Mouse (Mus musculus): Measurements from ENCODE around the gene Slc9a1.

Slc9a1 gene

DNA sequence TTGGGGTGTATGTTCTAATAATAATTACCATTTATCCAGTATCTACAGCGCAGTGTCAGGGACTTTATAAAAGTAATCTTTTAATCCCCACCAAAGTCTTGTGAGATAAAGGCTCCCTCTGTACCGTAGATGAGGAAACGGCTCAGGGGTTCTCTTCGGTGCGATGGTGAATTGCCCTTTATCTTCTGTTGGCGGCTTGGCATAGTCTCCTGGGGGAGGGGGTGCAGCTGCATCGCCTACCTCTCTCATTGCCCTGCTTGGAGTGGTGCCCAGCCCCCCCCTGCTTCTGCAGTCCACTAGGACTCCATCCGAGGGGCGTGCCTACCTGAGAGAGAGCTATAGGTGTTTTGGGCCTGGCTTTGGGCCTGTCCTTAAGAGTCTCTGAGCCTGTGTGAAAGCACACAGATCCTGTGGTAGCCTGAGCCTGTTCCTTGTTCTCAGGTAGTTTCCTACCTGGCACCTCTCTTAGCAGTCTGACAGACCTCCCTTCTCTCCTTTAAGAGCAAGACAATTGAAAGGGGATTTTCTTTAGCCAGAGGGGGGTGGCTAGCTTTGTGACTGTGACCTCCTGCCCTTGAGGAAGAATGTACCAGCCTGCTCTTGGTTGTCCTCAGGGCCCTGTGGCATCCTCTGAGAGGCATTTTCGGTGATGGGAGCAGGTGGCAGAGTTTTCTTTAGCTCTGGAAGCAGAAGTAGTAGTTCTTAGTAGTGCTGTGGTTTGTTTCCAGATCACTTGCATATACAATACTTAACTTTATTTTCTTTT, 6.5 kb downstream of the Slc9a1 start:
- no peak for DNase-seq

DNA sequence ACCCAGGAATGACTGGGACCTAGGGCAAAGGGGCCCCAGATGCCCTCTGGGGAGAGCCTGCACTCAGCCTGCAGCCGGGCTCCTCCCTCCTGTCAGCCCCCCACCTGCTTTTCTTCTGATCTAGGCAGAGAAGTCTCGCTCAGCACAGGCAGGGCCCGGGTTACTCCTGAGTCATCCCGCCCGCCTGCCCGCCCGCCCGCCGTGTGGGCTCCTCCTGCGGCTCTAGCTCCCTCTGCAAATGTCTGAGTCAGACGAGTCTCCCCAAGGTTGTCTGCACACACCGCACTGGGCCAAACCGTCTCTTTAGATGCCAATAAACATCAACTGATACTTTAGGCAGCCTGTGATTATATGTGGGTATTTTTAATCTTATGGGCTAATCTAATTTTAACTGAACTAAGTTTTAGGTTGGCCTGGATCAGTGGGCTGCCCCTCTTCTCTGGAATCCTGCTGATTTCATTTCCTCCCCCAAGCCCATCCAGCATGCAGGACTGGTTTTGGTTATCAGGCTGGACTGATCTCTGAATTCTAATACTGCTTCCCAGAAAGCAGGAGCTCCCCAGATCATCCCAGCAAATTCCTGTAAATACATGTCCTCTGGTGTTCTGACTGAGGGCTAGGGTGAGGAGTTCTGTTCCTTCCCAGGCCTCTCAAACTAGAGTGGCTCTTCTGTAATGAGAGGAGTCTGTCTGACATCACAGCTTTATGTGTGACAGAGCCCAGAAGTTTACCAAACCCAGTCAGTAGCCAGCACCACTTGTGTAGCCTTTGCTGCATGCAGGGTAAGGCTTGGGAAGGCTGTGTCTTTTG, 8.9 kb downstream of the Slc9a1 start:
- no peak for DNase-seq

DNA sequence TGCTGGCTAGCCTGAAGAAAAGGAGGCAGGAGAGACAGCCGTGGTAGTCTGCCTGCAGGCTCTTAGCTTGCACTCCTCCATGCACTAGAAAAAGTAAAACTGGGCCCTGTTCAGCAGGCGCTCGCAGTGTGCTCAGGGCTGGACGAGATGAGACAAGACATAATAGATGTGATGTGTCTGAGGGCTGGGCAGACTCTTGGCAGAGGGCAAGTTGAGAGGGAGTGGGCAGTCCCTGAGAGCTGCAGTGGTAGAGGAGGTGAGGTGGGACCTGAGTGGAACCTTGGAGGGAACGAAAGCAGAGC, 9.5 kb downstream of the Slc9a1 start:
- no peak for DNase-seq

DNA sequence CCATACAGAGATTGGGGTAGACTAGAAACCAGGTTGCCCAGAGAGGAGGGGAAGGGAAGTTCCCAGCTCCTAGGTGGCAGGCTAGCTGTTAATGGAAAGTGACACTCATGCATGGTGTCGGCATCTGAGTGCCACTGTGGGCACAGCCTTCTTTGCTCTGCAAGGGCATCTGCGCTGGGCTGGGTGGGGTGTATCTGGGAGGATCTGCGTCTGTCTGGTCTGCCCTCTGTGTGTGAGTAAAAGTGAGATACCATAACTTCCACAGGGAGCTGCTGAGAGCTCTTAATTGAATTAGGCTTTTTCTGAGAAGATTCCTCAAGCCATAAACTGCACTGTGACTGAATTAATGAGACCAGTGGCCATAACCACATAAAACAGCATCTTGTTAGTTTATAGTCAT, 10.4 kb downstream of the Slc9a1 start:
- DNase-seq, result no peak

DNA sequence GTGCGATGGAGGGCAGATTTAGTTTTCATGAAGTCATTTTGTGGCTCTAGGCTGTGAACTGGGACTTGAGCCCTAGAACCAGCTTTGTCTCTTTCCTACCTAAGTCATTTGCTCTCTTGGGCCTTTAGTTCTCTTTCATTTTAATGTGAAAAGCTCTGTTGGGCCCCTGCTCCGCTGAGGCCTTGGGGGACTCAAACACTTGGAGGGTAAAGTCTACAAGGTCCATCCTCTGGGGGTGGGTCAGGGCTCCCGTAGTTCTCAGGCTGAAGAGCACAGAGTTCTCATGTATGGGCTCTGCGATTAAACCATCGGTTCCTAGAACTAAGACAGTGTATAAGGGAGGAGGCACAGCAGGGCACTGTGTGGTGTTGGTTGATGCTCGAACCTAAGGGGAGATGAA, 11.0 kb downstream of the Slc9a1 start:
- DNase-seq, result no peak

DNA sequence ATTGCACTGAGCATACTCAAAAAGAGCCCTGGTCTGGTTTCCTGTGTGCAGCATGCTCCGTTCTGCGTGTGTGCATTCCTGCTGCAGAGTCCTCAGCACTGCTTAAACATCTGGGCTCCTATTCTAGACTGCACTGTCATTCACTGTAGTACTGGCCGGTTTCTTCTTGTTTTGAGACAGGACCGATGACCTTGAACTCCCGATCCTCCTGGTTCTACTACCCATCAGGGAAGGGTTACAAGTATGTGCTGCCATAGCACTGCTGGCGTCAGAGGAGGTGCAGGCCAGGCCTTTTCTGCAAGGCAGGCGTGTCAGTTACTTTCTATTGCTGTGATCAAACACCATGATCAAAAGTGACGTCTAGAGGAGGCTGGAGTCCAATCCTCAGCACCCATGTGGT, 11.6 kb downstream of the Slc9a1 start:
- no peak for DNase-seq

DNA sequence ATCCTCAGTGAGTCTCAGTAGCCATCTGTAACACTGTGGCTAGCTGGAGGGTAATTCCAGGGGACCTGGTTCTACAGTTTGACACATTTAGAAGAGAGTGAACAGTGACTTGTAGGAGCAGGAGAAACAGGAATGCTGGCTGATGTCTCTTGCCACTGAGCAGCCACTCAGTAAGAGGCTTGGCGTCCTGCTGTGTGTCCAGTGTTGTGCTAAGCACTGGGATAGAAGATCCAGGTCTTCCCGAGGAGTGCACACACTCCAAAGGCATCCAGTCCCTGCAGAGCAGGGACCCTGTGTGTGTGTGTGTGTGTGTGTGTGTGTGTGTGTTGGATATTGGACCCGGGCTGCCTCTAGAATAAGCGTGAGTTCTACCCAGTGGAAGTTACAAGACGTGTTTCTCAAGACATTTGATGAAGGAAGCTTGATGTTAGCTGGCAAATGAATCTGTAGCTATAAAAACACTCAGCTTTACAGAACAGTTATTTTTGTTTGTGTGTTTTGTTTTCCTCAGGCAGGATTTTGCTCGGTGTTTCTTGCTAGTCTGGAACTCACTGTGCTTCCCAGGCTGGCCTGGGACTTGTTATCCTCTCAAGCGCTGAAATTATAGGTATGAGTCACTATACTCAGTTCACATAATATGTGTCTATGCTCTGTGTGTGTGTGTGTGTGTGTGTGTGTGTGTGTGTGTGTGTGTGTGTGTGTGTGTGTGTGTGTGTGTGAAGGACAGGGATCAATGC, 16.7 kb downstream of the Slc9a1 start:
- DNase-seq, result no peak

DNA sequence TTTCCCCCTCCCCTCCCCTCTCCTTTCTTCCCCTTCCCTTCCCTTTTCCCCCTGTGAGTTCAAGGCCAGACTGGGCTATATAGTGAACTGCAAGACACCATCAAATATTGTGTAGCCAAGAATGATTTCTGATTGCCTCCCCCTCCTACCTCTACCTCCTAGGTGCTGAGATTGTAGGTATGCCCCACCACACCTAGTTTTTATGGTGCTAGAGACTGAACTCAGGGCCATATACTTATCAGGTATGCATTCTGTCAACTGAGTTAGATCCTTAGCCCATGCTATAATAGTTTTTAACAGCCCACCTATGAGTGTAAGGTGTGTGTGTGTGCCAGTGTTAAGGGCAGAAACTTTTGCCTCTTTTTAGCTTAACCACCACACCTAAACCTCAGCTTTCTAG, 17.5 kb downstream of the Slc9a1 start:
- no peak for DNase-seq

DNA sequence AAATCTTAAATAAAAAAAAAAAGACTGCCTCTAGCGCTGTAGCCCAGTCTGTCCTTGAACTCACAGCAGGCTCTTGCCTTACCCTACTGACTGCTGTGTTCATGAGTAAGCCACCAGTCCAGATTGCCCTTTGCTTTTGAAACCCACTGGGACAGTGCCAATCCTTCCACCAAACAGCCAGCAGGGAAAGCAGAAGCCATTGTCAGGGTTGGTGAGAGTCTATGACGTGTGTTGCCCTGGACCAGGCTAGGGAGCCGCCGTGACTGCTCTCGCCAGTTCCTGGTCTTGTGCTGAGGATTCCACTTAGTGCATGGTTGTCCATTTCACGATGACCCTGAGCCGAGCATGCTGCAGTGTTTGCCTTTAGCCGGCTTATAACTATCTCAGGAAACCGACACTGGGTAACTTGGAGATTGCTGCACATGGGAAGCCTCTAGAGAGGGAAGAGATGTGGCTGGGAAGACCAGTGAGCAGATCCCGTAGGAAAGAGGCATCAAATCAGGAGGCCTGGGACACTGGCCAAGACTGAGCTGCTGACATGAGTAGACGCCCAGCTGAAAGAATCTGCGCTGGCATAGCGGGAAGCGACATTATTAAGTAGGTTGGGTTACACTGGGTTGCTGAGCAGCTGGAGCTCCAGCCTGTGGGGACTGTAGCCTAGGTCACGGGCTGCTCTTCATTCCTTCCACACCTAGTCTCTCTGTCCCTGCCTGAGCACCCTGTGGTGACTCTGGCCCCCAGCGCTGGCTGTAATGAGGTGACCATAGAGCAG, 19.5 kb downstream of the Slc9a1 start:
- no peak for DNase-seq

DNA sequence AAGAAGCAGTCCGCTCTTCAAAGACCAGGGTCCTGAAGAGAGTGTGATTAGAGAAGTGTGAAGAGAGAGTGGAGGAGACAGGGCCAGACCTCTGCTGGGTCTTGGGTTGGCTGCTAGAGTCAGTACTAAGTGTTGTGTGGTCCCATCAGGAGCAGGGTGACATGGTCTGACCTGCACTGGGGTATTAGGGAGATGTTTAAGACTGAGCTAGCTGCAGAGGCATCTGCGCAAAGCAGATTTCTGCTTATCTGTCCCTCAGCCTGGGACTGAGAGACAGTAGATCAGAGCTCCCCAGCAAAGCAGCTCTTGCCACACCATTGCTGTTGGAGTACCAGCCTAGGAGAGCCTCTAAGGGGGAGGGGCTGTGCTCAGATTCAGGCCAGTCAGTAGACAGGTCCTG, 20.5 kb downstream of the Slc9a1 start:
- DNase-seq, result no peak

DNA sequence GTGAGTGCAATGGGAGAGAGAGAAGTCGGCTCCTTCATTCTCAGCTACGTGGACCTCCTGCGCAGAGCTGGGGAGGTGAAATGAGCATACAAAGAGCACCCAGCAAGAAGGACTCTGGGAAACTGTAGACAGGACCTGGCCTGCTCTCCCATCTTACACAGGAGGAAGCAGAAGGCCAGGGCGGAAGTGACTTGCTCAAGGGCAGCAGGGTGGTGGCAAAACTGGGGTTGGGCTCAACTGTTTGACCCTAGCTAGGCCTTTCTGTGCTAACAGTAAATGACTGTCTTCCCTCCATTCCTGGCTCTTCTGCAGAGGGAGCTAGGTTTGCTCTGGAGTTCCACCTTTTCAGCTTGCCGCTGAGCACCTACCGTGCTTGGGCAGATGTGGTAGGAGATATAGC, 21.1 kb downstream of the Slc9a1 start:
- DNase-seq, result no peak

DNA sequence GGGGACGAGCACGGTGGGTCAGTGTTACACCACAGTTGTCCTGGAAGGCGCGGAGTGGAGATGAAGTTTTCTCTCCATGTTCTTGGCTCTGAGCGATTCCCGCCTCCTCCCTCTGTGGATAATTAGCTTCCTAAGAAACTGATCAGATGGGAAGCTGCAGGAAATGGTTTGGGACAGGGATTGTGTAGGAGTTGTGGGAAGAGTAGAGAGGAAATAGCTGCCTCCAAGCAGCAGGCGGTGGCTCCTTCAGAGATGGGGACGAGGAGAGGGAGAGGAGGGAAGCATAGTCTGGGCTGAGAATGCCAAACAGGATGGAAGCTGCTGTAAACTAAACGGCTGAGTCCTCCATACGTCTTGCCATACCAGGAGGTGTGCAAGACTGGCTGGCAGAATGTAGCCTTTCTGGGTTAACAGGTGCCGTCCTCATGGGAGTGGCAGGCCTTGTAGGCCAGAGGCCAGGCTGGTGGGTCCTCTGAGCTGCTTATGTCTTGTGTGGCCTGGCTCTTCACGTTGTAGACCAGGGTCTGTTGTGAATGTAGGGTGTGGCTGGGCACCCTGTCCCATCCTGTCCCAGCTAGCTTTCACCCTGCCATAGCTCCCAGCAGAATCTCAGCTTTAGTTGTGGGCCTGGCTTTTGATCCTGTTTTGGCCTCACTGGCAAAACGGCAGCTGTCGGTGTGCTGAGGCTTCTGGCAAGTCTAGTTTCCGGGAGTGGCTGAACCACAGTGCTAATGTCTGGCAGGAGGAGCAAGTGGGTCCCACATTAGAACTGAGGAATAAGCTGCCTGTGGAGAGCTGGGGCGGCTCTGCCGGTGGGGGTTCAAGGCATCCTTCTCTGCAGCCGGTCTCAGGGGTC, 21.9 kb downstream of the Slc9a1 start:
- DNase-seq, result no peak

DNA sequence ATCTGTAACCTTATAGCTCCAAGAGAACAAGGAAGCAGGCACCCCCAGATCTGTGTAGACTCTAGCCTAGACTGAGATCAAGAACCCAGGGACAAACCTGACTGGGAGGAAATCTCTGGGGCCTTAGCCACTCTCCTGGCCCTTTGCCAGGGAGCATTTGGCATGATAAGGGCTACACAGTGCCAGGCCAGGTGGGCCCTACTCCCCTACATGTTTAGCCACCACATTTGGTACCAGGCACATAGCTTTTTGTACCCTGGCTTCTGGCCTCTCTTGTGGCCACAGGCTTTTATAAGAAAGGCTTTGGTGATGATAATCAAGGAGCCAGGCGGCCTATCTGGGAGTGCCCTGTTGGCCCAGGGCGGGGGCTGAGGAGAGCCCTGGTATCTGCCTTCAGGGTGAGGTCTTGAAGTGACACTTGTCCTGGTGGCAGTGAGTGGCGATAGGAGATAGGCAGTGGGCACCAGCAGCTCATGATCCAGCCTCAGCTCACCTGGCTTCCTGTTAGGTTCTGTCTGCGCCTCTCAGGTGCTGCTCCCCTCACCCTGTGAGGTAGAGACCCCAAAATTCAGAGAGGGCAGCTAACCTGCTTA, 25.6 kb downstream of the Slc9a1 start:
- no peak for DNase-seq

DNA sequence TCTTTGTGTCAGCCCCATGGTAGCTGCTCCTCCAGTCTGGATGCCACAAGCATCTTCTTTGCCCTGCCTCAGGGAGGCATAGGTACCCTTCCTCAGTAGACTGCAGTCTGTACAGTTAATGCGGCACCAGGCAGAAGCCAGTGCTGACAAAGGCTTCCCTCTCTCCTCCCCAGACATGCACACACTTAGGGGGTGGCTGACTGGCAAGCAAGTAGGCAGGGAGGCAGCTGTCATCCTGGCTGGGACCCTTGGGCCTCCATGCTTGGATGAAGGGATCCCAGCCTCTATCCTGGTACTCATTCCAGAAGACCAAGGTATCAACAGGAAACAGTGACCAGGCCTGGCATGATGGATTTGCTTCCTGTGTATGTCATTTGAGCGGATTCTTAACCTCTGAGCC, 26.6 kb downstream of the Slc9a1 start:
- no peak for DNase-seq

DNA sequence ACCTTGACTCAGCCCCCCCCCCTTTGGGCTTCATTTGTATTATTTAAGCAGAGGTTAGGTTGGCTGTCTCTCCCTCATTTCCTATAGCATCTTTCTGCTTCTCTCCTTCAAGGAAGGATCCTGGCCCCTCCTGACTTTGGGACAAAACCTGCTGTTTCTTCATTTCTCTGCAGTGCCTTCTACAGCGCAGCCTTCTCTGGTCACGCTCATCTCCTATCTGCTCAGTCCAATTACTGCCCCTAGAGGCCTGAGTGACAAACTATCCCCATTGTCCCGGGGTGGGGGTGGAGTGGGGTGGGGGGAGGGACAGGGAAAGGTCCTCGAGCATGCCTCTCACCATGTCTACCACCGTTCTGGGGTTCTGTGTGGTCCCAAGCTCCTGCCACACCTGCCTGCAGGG, 27.8 kb downstream of the Slc9a1 start:
- no peak for DNase-seq

DNA sequence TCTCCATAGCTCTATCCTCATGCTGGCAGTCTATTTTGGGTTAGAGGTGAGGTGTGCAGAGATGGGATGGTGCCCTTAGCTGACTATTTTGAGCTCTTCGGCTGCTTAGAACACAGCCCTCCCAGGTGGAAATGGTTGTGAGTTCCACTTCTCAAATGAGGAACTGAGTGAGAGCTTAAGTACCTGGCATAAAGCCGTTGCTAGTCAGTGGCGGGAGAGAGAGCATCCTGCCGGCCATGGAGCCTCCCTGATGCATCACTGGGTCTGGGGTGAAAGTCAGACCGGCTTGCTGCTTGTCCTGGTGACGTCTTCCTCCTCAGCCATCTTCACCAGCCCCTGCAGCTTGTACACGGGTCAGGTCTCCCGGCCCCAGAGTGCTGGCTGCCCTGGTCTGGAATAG, 28.5 kb downstream of the Slc9a1 start:
- DNase-seq, result no peak

DNA sequence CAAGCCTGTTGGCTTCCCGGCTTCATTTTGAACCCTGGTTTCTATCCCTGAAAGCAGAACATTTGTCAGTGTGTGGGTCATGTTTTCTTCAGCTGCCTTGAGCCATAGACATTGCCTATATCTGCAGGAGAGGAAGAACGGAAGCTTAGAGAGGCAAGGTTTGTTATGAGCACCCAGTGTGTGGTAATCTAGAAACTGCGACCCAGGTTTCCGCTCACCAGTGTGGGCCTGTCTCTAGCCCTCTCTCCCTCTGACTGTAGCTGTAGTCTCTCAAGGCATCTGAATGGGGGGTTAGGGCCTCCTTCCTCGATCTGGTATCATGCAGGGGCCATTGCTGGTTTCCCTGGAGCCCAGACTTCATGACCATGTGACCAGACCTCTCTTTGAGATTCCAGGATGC, 29.1 kb downstream of the Slc9a1 start:
- DNase-seq, result no peak

DNA sequence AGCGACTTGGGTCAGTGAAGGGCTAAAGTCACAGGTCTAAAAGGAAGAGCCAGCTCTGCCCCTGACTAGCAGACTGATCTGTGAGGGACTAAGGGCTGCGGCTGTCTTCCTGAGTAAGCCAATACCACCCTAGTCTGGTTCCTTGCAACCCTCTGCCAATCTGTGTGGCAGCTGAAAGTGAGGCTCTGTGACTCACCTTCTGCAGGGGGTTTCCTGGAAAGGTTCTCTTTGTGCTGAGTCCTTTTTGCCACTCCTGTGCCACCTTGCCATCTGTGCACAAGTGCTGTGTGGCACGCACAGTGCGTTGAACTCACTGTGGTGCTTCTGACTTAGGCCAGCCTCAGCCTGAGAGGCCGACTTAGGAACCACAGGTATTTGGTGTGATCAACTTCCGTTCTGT, 30.0 kb downstream of the Slc9a1 start:
- no peak for DNase-seq

DNA sequence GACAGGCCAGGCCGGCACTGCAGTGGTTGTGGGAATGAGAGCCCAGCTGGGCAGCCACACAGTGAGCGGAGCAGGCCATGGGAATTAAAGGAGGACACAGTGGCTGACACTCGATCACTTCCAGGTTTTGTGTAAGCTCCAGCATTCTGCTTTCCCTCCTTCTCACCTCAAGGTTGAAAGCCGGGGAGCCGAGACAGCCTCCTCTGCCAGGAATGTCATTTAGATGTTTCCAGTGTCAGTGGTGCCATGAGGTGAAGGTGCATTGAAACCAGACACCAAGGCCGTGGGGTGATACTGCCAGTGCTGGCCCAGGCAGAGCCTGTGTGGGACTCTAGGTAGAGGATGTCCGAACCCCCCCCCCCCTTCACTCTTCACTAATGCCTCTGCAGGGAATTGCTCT, 30.6 kb downstream of the Slc9a1 start:
- DNase-seq, result no peak

DNA sequence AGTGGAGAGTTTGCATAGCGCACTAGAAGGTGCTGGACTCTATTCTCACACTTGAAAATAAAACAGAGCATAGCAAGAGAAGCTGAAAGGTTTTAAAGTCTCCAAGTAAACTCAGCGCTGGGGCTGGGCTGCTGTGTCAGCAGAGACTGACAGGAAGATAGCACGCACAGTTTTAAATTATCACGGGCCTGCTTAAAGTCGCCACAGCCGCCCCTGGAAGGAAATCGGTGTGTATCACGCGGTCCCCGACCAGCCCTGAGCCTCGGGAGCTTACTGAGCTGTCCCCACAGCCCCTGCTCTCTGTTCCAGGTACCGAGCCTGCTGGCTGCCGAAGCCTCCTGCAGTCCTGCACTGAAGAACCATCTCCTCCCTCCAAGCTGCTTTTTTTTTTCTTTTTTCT, 32.5 kb downstream of the Slc9a1 start:
- no peak for DNase-seq

DNA sequence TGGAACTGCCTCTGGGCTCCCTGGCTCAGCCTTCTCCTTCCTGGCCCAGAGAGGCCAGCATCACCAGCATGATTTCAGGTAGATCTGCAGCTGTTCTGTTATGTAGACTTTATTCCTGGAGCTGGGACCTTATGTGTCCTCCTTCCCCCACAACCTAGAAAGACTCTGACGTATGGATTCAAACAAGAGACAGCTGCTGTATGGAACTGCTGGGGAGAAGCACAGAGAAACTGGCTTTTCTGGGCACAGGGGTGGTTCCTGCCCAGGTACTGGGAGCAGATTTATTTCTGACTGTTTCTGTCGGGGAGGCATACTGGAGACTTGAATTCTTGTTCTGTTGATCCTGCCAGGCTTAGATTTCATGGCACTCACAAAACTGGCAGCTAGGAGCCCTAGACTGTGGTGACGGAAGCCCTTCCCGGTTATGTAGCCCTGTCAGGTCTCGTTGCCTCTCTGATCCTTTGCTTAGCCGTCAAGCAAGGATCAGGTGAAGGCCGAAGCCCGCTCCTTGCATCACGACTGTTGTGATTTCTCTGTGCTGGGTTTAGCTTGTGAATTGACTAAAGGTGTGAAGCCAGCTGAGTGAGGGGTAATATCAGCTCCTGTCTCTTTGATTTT, 34.2 kb downstream of the Slc9a1 start:
- DNase-seq, result no peak

Measured in cerebellum, adult 11 months (tissue).